Mouse (Mus musculus) midbrain, embryonic 16.5 days (tissue): ENCODE data around the gene Colca2. TPM values are rescaled to one million over a fixed set of nuclear protein-coding genes. Genes with fewer than 3 reads are reported as not detected.

ENCODE experiments used
- ATAC-seq: fragments of 200-750 bp; cut with Nextera tagmentation; 2 replicates; pipeline ENCODE4 v1.8.0; 2017; ENCODE audit warnings: moderate TSS enrichment
- H3K27ac ChIP-seq: fragments of 300-500 bp; sonication (generic); 2 replicates; pipeline ENCODE4 v1.5.1; 2014; ENCODE audit warnings: mild to moderate bottlenecking, low read length, mixed read lengths
- H3K27me3 ChIP-seq: fragments of 300-500 bp; sonication (generic); 2 replicates; pipeline ENCODE4 v1.6.1; 2014; ENCODE audit warnings: low read depth, low read length, mixed read lengths; ENCODE audit not compliant: control insufficient read depth, insufficient read depth
- H3K36me3 ChIP-seq: fragments of 300-500 bp; sonication (generic); 2 replicates; pipeline ENCODE4 v1.6.1; 2014; ENCODE audit warnings: mild to moderate bottlenecking, low read length, moderate library complexity, mixed read lengths; ENCODE audit not compliant: control insufficient read depth, insufficient read depth
- H3K4me1 ChIP-seq: fragments of 300-500 bp; sonication (generic); 2 replicates; pipeline ENCODE4 v1.6.1; 2014; ENCODE audit warnings: mild to moderate bottlenecking, low read length, mixed read lengths; ENCODE audit not compliant: control insufficient read depth, insufficient read depth
- H3K4me2 ChIP-seq: fragments of 300-500 bp; sonication (generic); 2 replicates; pipeline ENCODE4 v1.6.1; 2014; ENCODE audit warnings: mild to moderate bottlenecking, low read length, mixed read lengths
- H3K4me3 ChIP-seq: fragments of 300-500 bp; sonication (generic); 2 replicates; pipeline ENCODE4 v1.5.1; 2014; ENCODE audit warnings: low read depth, mild to moderate bottlenecking, low read length, moderate library complexity, mixed read lengths
- H3K9ac ChIP-seq: fragments of 300-500 bp; sonication (generic); 2 replicates; pipeline ENCODE4 v1.6.1; 2014; ENCODE audit warnings: low read depth, low read length, mixed read lengths
- H3K9me3 ChIP-seq: fragments of 300-500 bp; sonication (generic); replicated peaks from 2 replicates; pipeline ENCODE4 v1.6.1; 2014; ENCODE audit warnings: mild to moderate bottlenecking, low read length, mixed read lengths; ENCODE audit not compliant: control insufficient read depth, poor library complexity, severe bottlenecking
- WGBS: fragments of 180-500 bp; shearing (Covaris S2); extraction: QIAGEN DNeasy Blood & Tissue Kit; methylation state at CpG from one replicate; pipeline ENCODE4 v1.1.7; 2014; 5-methylcytosine and 5-hydroxymethylcytosine counted together
- polyA plus RNA-seq: library from polyadenylated mRNA; unstranded; fragments of >200 nt; fragmentation: Nextera tagmentation; extraction: Ambion mirVana; gene quantifications from 2 replicates; pipeline ENCODE4 v1.2.1, GENCODE M21; 2015

The Colca2 gene
- polyA plus RNA-seq, 1 experiment from 2014 or later, result 0.38 TPM

- WGBS, result 63% methylated on average over 18 of the region's 18 CpGs
- 0 out of 2 replicates have a peak overlapping the region, but pooled peaks have one; percentile 21 for H3K4me2 ChIP-seq
Measured at GRCm38 (mm10) chr9:51312554-51313317, 34.4 kb upstream of the Colca2 start.

GRCm38 (mm10) chr9:51310515-51310914, 32.1 kb upstream of the Colca2 start:
- 91% methylated on average over 7 of the region's 7 CpGs for WGBS
- Histone ChIP-seq H3K4me3 (no peak overlapping the region), H3K27me3 (no peaks in the 10 kb centered on the region), H3K4me2 (no peak overlapping the region), H3K4me1 (no peaks in the 10 kb centered on the region), H3K36me3 (no peaks in the 10 kb centered on the region), H3K9me3 (no peaks in the 10 kb centered on the region), H3K27ac (no peak overlapping the region), H3K9ac (no peak overlapping the region)
- ATAC-seq, result no peak

More at GRCm38 (mm10) chr9:51312554-51313317, 34.4 kb upstream of the Colca2 start:
- Histone ChIP-seq H3K4me3 (no peak overlapping the region), H3K27me3 (no peaks in the 10 kb centered on the region), H3K4me1 (no peaks in the 10 kb centered on the region), H3K36me3 (no peaks in the 10 kb centered on the region), H3K27ac (no peak overlapping the region), H3K9ac (no peak overlapping the region), H3K9me3 (no peaks in the 10 kb centered on the region)
- 0 out of 2 replicates have a peak, but pooled peaks have one; percentile 36 for ATAC-seq

GRCm38 (mm10) chr9:51306351-51306750, 28.0 kb upstream of the Colca2 start:
- no peak for ATAC-seq
- H3K36me3 ChIP-seq, result no peaks in the 10 kb centered on the region
- H3K9me3 ChIP-seq, result no peaks in the 10 kb centered on the region
- 80% methylated on average over 3 of the region's 3 CpGs for WGBS
- H3K4me1 ChIP-seq, result 0 out of 2 replicates have a peak, but pooled peaks cover 5% of the 10 kb centered on the region
- H3K4me2 ChIP-seq, result no peak overlapping the region
- no peaks in the 10 kb centered on the region for H3K27me3 ChIP-seq
- H3K27ac ChIP-seq, result no peak overlapping the region
- no peak overlapping the region for H3K9ac ChIP-seq
- H3K4me3 ChIP-seq, result no peak overlapping the region

GRCm38 (mm10) chr9:51305146-51305545, 26.8 kb upstream of the Colca2 start:
- Histone ChIP-seq H3K27ac (peak overlapping the region; percentile 35; the same call in 1 of the 2 replicates), H3K9me3 (no peaks in the 10 kb centered on the region), H3K4me1 (0 out of 2 replicates have a peak, but pooled peaks cover 5% of the 10 kb centered on the region), H3K4me3 (no peak overlapping the region), H3K27me3 (no peaks in the 10 kb centered on the region), H3K9ac (no peak overlapping the region), H3K36me3 (no peaks in the 10 kb centered on the region), H3K4me2 (no peak overlapping the region)
- ATAC-seq, result no peak
- 66% methylated on average over 3 of the region's 3 CpGs for WGBS

GRCm38 (mm10) chr9:51303980-51304379, 25.6 kb upstream of the Colca2 start:
- Histone ChIP-seq H3K27ac (no peak overlapping the region), H3K36me3 (no peaks in the 10 kb centered on the region), H3K4me2 (no peak overlapping the region), H3K27me3 (no peaks in the 10 kb centered on the region), H3K9me3 (no peaks in the 10 kb centered on the region), H3K9ac (no peak overlapping the region), H3K4me1 (0 out of 2 replicates have a peak, but pooled peaks cover 5% of the 10 kb centered on the region), H3K4me3 (no peak overlapping the region)
- no peak for ATAC-seq
- 86% methylated on average over 5 of the region's 5 CpGs for WGBS

- H3K27me3 ChIP-seq, result no peaks in the 10 kb centered on the region
- no peaks in the 10 kb centered on the region for H3K36me3 ChIP-seq
- H3K9ac ChIP-seq, result no peak overlapping the region
- no peak overlapping the region for H3K4me3 ChIP-seq
- no peaks in the 10 kb centered on the region; the same call in 1 of the 2 replicates for H3K9me3 ChIP-seq
- no peak for ATAC-seq
- no peak overlapping the region for H3K27ac ChIP-seq
- H3K4me1 ChIP-seq, result no peaks in the 10 kb centered on the region
- H3K4me2 ChIP-seq, result no peak overlapping the region
- WGBS, result 79% methylated on average over 8 of the region's 8 CpGs
Measured at GRCm38 (mm10) chr9:51293541-51293940, 15.2 kb upstream of the Colca2 start.

- ATAC-seq, result peak; percentile 51; the same call in 1 of the 2 replicates
- Histone ChIP-seq H3K4me2 (no peak overlapping the region), H3K9ac (no peak overlapping the region), H3K27me3 (no peaks in the 10 kb centered on the region), H3K9me3 (no peaks in the 10 kb centered on the region), H3K27ac (no peak overlapping the region), H3K36me3 (no peaks in the 10 kb centered on the region), H3K4me1 (no peaks in the 10 kb centered on the region), H3K4me3 (no peak overlapping the region)
- 30% methylated on average over 4 of the region's 4 CpGs for WGBS
Measured at GRCm38 (mm10) chr9:51292674-51293073, 14.3 kb upstream of the Colca2 start.

- H3K4me3 ChIP-seq, result no peak overlapping the region
- WGBS, result 69% methylated on average over 4 of the region's 4 CpGs
- no peak overlapping the region for H3K27ac ChIP-seq
- H3K27me3 ChIP-seq, result no peaks in the 10 kb centered on the region
- H3K4me1 ChIP-seq, result no peaks in the 10 kb centered on the region
- no peak overlapping the region for H3K9ac ChIP-seq
- H3K4me2 ChIP-seq, result no peak overlapping the region
- no peak for ATAC-seq
- H3K9me3 ChIP-seq, result no peaks in the 10 kb centered on the region
- no peaks in the 10 kb centered on the region for H3K36me3 ChIP-seq
Measured at GRCm38 (mm10) chr9:51290980-51291379, 12.6 kb upstream of the Colca2 start.

- Histone ChIP-seq H3K36me3 (no peaks in the 10 kb centered on the region), H3K4me3 (no peak overlapping the region), H3K9me3 (no peaks in the 10 kb centered on the region), H3K9ac (no peak overlapping the region), H3K27me3 (no peaks in the 10 kb centered on the region), H3K27ac (no peak overlapping the region), H3K4me2 (no peak overlapping the region), H3K4me1 (no peaks in the 10 kb centered on the region)
- WGBS, result 56% methylated on average over 2 of the region's 2 CpGs
- no peak for ATAC-seq
Measured at GRCm38 (mm10) chr9:51286079-51286478, 7.7 kb upstream of the Colca2 start.
